Mouse (Mus musculus) thymus, adult 2 months (tissue): ENCODE data around the gene Pogk.

Experiments used
- CTCF ChIP-seq: fragments of 200-500 bp; IDR thresholded peaks from 2 replicates; pipeline ENCODE4 v1.5.1; 2012; ENCODE audit warnings: mild to moderate bottlenecking, control low read depth, low read length, moderate library complexity, borderline replicate concordance; ENCODE audit not compliant: control insufficient read depth, poor library complexity, insufficient read depth; ENCODE audit errors: extremely low read depth
- POLR2A ChIP-seq: fragments of 200-500 bp; IDR thresholded peaks from 2 replicates; pipeline ENCODE4 v1.6.1; 2012; ENCODE audit warnings: mild to moderate bottlenecking, low read length, control low read depth, moderate library complexity; ENCODE audit not compliant: control insufficient read depth, poor library complexity, insufficient read depth; ENCODE audit errors: extremely low read depth

DNA sequence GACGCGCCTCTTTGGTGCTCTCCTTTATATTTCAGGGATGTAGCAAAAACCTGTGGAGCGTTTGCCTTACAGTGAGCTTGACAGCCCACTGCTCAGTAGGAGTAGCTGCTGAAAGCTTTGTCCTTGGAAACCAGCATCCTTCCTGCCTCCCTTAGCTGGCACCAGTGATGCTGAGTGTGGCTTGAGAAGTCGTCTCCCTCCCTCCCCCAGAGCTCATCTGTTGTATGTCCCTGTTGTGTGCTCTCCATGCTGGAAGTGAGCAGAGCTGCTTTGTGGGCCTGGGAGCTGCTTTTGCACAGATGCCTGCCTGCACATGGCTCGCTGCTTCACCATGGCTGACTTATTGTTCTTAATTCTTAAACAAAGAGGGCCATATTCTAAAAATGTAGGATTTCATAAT is 24.2 kb downstream of the Pogk start:
- TF ChIP-seq POLR2A, result no peak
- no peak for TF ChIP-seq CTCF
